Mouse (Mus musculus) T-helper 2 cell (primary cell): ENCODE results near the gene Rbp2.

Experiments used
- in situ Hi-C: fragments of 300-600 bp; cut with MboI, MseI; formaldehyde crosslinking; loops from one replicate; pipeline ENCODE4 v1.15.1; 2025; ENCODE audit warnings: high pct_unique_total_duplicates

Rbp2 gene

GRCm38 (mm10) chr9:98524786-98525542, 39.0 kb downstream of the Rbp2 start:
- in situ Hi-C loops = loop anchor here (25.0 kb wide), 1 partner anchor 1363 kb away; no protein-coding TSS in a partner anchor

GRCm38 (mm10) chr9:98525543-98525924, 39.6 kb downstream of the Rbp2 start:
- in situ Hi-C loops = loop anchor here (25.0 kb wide), 1 partner anchor 1363 kb away; no protein-coding TSS in a partner anchor

GRCm38 (mm10) chr9:98527226-98527625, 41.3 kb downstream of the Rbp2 start:
- in situ Hi-C loops = loop anchor here (25.0 kb wide), 1 partner anchor 1365 kb away; no protein-coding TSS in a partner anchor

- in situ Hi-C loops = loop anchor here (10.0 to 25.0 kb wide), 2 partner anchors 115 to 1367 kb away; no protein-coding TSS in a partner anchor
Measured at GRCm38 (mm10) chr9:98529776-98530175, 43.9 kb downstream of the Rbp2 start.

GRCm38 (mm10) chr9:98530999-98531398, 45.1 kb downstream of the Rbp2 start:
- in situ Hi-C loops = loop anchor here (10.0 to 25.0 kb wide), 2 partner anchors 116 to 1369 kb away; no protein-coding TSS in a partner anchor

- in situ Hi-C loops = loop anchor here (10.0 to 25.0 kb wide), 2 partner anchors 120 to 1372 kb away; no protein-coding TSS in a partner anchor
Measured at GRCm38 (mm10) chr9:98534675-98535280, 48.9 kb downstream of the Rbp2 start.

GRCm38 (mm10) chr9:98535763-98536162, 49.8 kb downstream of the Rbp2 start:
- in situ Hi-C loops = loop anchor here (10.0 to 25.0 kb wide), 2 partner anchors 121 to 1373 kb away; no protein-coding TSS in a partner anchor

GRCm38 (mm10) chr9:98538017-98538712, 52.2 kb downstream of the Rbp2 start:
- in situ Hi-C loops = loop anchor here (10.0 to 25.0 kb wide), 2 partner anchors 123 to 1376 kb away; no protein-coding TSS in a partner anchor

- in situ Hi-C loops = loop anchor here (10.0 to 25.0 kb wide), 2 partner anchors 124 to 1377 kb away; no protein-coding TSS in a partner anchor
Measured at GRCm38 (mm10) chr9:98538713-98539360, 52.9 kb downstream of the Rbp2 start.

GRCm38 (mm10) chr9:98544042-98544441, 58.1 kb downstream of the Rbp2 start:
- in situ Hi-C loops = loop anchor here (25.0 kb wide), 1 partner anchor 1382 kb away; no protein-coding TSS in a partner anchor
